Mouse (Mus musculus) embryonic fibroblast, embryonic 13.5 days (primary cell): ENCODE results near the gene Wdr18.

ENCODE experiments used
- CTCF ChIP-seq: IDR thresholded peaks from 2 replicates; pipeline ENCODE4 v1.5.1; 2011; ENCODE audit warnings: mild to moderate bottlenecking, control low read depth, low read length, moderate library complexity, borderline replicate concordance; ENCODE audit not compliant: insufficient read depth
- POLR2A ChIP-seq: IDR thresholded peaks from 2 replicates; pipeline ENCODE4 v1.6.1; 2011; ENCODE audit warnings: low read depth, mild to moderate bottlenecking, control low read depth, low read length, moderate library complexity

GRCm38 (mm10) chr10:79983205-79983604, 23.3 kb downstream of the Wdr18 start:
- TF ChIP-seq CTCF (no peak), POLR2A (no peak)
